Mouse (Mus musculus): ENCODE data around the gene G0s2. TPM values are rescaled to one million over a fixed set of nuclear protein-coding genes. Genes with fewer than 3 reads are reported as not detected.
"Not testable (repeated sequence)": the region's sequence is repeated elsewhere in the genome, so short reads cannot be mapped to it uniquely, and the experiment has no call there.

Gene G0s2
- polyA plus RNA-seq, 1 experiment = 201 TPM

- H3K4me3 ChIP-seq (ENCODE audit: insufficient read depth, low read depth, low read length) = no peak overlapping the region
These were observed 18.0 kb downstream of the G0s2 start for GRCm38 (mm10) chr1:193255032-193255431.

GRCm38 (mm10) chr1:193253895-193254294 is 19.1 kb downstream of the G0s2 start:
- not testable (repeated sequence) for H3K27me3 ChIP-seq (replicated peaks; ENCODE audit: control insufficient read depth, insufficient read depth, low read length); H3K4me3 ChIP-seq (ENCODE audit: insufficient read depth, low read depth, low read length); H3K36me3 ChIP-seq (ENCODE audit: control insufficient read depth, insufficient read depth, low read length); H3K27ac ChIP-seq (ENCODE audit: insufficient read depth, low read depth, low read length); DNase-seq
- WGBS = 59% methylated on average over 3 of the region's 3 CpGs
- peaks cover 13% of the 10 kb centered on the region; the same call in 1 of the 2 replicates for H3K4me1 ChIP-seq (ENCODE audit: control insufficient read depth, insufficient read depth, low read length)

More at GRCm38 (mm10) chr1:193255032-193255431, 18.0 kb downstream of the G0s2 start:
- Histone ChIP-seq H3K27me3 (replicated peaks; ENCODE audit: control insufficient read depth, insufficient read depth, low read length) (no peaks in the 10 kb centered on the region), H3K27ac (ENCODE audit: insufficient read depth, low read depth, low read length) (no peak overlapping the region), H3K36me3 (ENCODE audit: control insufficient read depth, insufficient read depth, low read length) (no peaks in the 10 kb centered on the region), H3K4me1 (ENCODE audit: control insufficient read depth, insufficient read depth, low read length) (peaks cover 13% of the 10 kb centered on the region; the same call in 1 of the 2 replicates)
- 63% methylated on average over 8 of the region's 8 CpGs for WGBS
- no peak for DNase-seq
- TF ChIP-seq POLR2A (IDR thresholded peaks at IDR 0.05; ENCODE audit: low read depth, low read length) = no peak

GRCm38 (mm10) chr1:193252616-193253015 is 20.4 kb downstream of the G0s2 start:
- no peak for DNase-seq
- H3K27ac ChIP-seq (ENCODE audit: insufficient read depth, low read depth, low read length) = no peak overlapping the region
- no peaks in the 10 kb centered on the region for H3K36me3 ChIP-seq (ENCODE audit: control insufficient read depth, insufficient read depth, low read length)
- no peaks in the 10 kb centered on the region for H3K27me3 ChIP-seq (replicated peaks; ENCODE audit: control insufficient read depth, insufficient read depth, low read length)
- H3K4me3 ChIP-seq (ENCODE audit: insufficient read depth, low read depth, low read length) = no peak overlapping the region
- H3K4me1 ChIP-seq (ENCODE audit: control insufficient read depth, insufficient read depth, low read length) = peaks cover 15% of the 10 kb centered on the region; the same call in 1 of the 2 replicates
- WGBS = 18% methylated on average over 5 of the region's 5 CpGs
- TF ChIP-seq POLR2A (IDR thresholded peaks at IDR 0.05; ENCODE audit: low read depth, low read length) (no peak), CTCF (conservative IDR thresholded peaks at IDR 0.05; ENCODE audit: insufficient read depth, insufficient read length, low read depth, low read length) (no peak)

- H3K27ac ChIP-seq (ENCODE audit: insufficient read depth, low read depth, low read length) = peak overlapping the region; percentile 20; the same call in 1 of the 2 replicates
- DNase-seq = peak; percentile 83
- peaks cover 12% of the 10 kb centered on the region; the same call in 1 of the 2 replicates for H3K4me1 ChIP-seq (ENCODE audit: control insufficient read depth, insufficient read depth, low read length)
- H3K27me3 ChIP-seq (replicated peaks; ENCODE audit: control insufficient read depth, insufficient read depth, low read length) = no peaks in the 10 kb centered on the region
- H3K36me3 ChIP-seq (ENCODE audit: control insufficient read depth, insufficient read depth, low read length) = no peaks in the 10 kb centered on the region
- no peak overlapping the region for H3K4me3 ChIP-seq (ENCODE audit: insufficient read depth, low read depth, low read length)
- TF ChIP-seq POLR2A (IDR thresholded peaks at IDR 0.05; ENCODE audit: low read depth, low read length) (no peak), CTCF (conservative IDR thresholded peaks at IDR 0.05; ENCODE audit: insufficient read depth, insufficient read length, low read depth, low read length) (no peak)
- WGBS = 33% methylated on average over 7 of the region's 7 CpGs
These were observed 21.6 kb downstream of the G0s2 start for GRCm38 (mm10) chr1:193251386-193251785.

- TF ChIP-seq CTCF (conservative IDR thresholded peaks at IDR 0.05; ENCODE audit: insufficient read depth, insufficient read length, low read depth, low read length) (no peak), POLR2A (IDR thresholded peaks at IDR 0.05; ENCODE audit: low read depth, low read length) (no peak)
- H3K27ac ChIP-seq (ENCODE audit: insufficient read depth, low read depth, low read length) = no peak overlapping the region; the same call in 1 of the 2 replicates
- H3K4me1 ChIP-seq (ENCODE audit: control insufficient read depth, insufficient read depth, low read length) = peaks cover 12% of the 10 kb centered on the region; the same call in 1 of the 2 replicates
- no peaks in the 10 kb centered on the region for H3K36me3 ChIP-seq (ENCODE audit: control insufficient read depth, insufficient read depth, low read length)
- no peak overlapping the region for H3K4me3 ChIP-seq (ENCODE audit: insufficient read depth, low read depth, low read length)
- DNase-seq = no peak
- H3K27me3 ChIP-seq (replicated peaks; ENCODE audit: control insufficient read depth, insufficient read depth, low read length) = no peaks in the 10 kb centered on the region
- WGBS = 85% methylated on average over 2 of the region's 2 CpGs
These were observed 23.0 kb downstream of the G0s2 start for GRCm38 (mm10) chr1:193250026-193250425.

- WGBS = 85% methylated on average over 6 of the region's 6 CpGs
- no peaks in the 10 kb centered on the region; the same call in 1 of the 2 replicates for H3K36me3 ChIP-seq (ENCODE audit: control insufficient read depth, insufficient read depth, low read length)
- no peak for DNase-seq
- TF ChIP-seq CTCF (conservative IDR thresholded peaks at IDR 0.05; ENCODE audit: insufficient read depth, insufficient read length, low read depth, low read length) (no peak), POLR2A (IDR thresholded peaks at IDR 0.05; ENCODE audit: low read depth, low read length) (no peak)
- H3K27ac ChIP-seq (ENCODE audit: insufficient read depth, low read depth, low read length) = no peak overlapping the region
- peaks cover 8% of the 10 kb centered on the region; the same call in 1 of the 2 replicates for H3K4me1 ChIP-seq (ENCODE audit: control insufficient read depth, insufficient read depth, low read length)
- H3K4me3 ChIP-seq (ENCODE audit: insufficient read depth, low read depth, low read length) = no peak overlapping the region
- H3K27me3 ChIP-seq (replicated peaks; ENCODE audit: control insufficient read depth, insufficient read depth, low read length) = no peaks in the 10 kb centered on the region
These were observed 28.8 kb downstream of the G0s2 start for GRCm38 (mm10) chr1:193244235-193244634.

- no peak for TF ChIP-seq POLR2A (IDR thresholded peaks at IDR 0.05; ENCODE audit: low read depth, low read length)
- H3K4me3 ChIP-seq (ENCODE audit: insufficient read depth, low read depth, low read length) = no peak overlapping the region
- no peak for DNase-seq
These were observed 29.3 kb downstream of the G0s2 start for GRCm38 (mm10) chr1:193243571-193244193.

More at GRCm38 (mm10) chr1:193243571-193244193, 29.3 kb downstream of the G0s2 start:
- H3K36me3 ChIP-seq (ENCODE audit: control insufficient read depth, insufficient read depth, low read length) = no peaks in the 10 kb centered on the region; the same call in 1 of the 2 replicates
- H3K4me1 ChIP-seq (ENCODE audit: control insufficient read depth, insufficient read depth, low read length) = peaks cover 6% of the 10 kb centered on the region; the same call in 1 of the 2 replicates
- H3K27ac ChIP-seq (ENCODE audit: insufficient read depth, low read depth, low read length) = no peak overlapping the region
- 56% methylated on average over 10 of the region's 10 CpGs for WGBS
- no peaks in the 10 kb centered on the region for H3K27me3 ChIP-seq (replicated peaks; ENCODE audit: control insufficient read depth, insufficient read depth, low read length)

Measured in kidney, adult 2 months (tissue).